Mouse (Mus musculus) frontal cortex, postnatal 36 days (tissue): ENCODE data around the gene Krtap9-3.

Experiments
- DNase-seq, 2 experiments: peaks; one replicate each; pipeline ENCODE4 v3.0.0; 2022; ENCODE audit warnings: low spot score in 2 of 2

The Krtap9-3 gene

GRCm38 (mm10) chr11:99573164-99573563 is 24.7 kb downstream of the Krtap9-3 start:
- DNase-seq = peak in 1 of 2 experiments; percentile 20

DNA sequence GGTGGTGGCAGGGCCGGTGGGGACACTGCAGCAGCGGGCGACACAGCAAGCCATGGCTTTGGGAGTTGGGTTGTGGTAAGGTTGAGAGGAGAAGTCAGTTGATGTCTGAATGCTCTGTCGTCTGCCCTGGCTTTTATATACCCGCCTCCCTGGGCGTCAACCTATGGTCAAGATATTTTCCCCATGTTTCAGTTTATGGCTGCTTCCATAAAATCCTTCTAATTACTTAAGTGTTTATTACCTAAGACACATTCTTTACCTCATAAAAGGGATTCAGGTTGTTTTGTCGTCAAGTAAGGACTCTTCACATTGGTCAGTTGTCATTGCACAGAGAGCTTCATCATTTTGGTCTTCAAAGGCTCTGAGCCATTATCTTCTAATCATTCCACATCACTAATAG is 31.4 kb downstream of the Krtap9-3 start, which contains the start of gene Krtap3-1:
Krtap3-1 (minus strand) TSS at position 101 of the 400 bp plus-strand sequence.
- DNase-seq = no peak

DNA sequence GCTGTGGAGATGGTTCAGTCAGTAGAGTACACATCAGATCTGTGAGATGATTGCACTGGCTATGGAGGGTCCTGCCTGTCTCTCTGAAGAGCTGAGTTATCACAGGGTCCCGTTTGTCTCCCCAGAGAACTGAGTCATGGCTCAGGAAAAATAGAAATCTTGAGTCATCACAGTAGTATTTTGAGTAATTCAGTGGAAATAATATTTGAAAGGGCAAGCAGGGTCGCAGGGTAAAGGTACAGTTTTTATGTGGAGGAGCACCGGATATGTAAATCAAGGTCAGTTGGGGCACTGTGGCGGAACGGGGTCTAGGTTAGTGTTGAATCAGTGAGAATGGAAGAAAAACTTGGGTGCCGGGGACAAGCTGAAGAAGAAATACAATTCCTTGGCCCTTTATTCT is 35.3 kb downstream of the Krtap9-3 start:
- DNase-seq = no peak

DNA sequence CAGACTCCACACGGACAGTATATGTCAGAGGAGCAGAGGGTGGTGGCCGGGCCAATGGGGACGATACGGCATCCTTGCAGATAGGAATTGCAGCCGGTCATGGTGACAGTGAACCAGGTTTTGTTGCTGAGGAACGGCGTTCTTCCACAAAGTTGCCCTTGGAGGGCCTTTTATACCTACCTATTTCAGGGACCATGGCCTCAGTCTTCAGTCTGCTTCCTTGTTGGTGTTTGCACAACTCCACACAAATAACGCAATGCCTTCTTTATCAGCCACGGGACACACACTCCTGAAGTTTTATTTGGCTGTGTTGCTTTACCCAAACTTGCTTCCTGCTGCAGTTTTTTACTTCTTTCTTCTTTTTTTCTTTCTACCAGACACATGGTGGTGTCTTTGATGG is 38.5 kb downstream of the Krtap9-3 start, which contains the start of gene Gm11939:
Gm11939 (minus strand) TSS at position 101 of the 400 bp plus-strand sequence.
- no peak for DNase-seq

- no peak for DNase-seq
These were observed 39.7 kb downstream of the Krtap9-3 start for GRCm38 (mm10) chr11:99557976-99558745.

DNA sequence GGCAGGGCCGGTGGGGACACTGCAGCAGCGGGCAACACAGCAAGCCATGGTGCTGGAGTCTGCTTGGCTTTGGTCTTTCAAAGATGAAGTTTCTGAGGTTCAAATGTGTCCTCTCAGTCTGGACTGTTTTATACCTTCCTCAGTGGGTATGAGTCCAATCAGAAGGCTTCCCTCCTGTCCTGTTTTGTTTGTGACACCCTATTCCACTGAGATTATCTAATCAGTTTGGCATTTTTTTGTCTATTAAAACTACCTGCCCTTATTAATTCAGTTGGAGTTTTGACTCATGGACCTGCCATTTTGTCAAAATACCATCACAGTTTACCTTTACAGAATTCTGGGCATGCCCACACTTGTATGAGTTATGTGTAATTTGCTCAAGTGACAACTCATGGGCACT is 41.2 kb downstream of the Krtap9-3 start, which contains the start of gene Krtap3-2:
Krtap3-2 (minus strand) TSS at position 101 of the 400 bp plus-strand sequence.
- DNase-seq = no peak

- DNase-seq = no peak
These were observed 41.7 kb downstream of the Krtap9-3 start for GRCm38 (mm10) chr11:99556195-99556594.

- no peak for DNase-seq
These were observed 47.1 kb downstream of the Krtap9-3 start, which contains the start of gene Krtap3-3 for GRCm38 (mm10) chr11:99550765-99551164. Gene Krtap3-3, minus strand, starts transcription at chr11:99550865.

GRCm38 (mm10) chr11:99547892-99548291 is 50.0 kb downstream of the Krtap9-3 start:
- DNase-seq = no peak
